Mouse (Mus musculus) lung, adult 2 months (tissue): ENCODE measurements around the gene Nup205. TPM values are rescaled to one million over a fixed set of nuclear protein-coding genes. Genes with fewer than 3 reads are reported as not detected.

Experiments
- DNase-seq: peaks from one replicate; pipeline ENCODE4 v3.0.0; 2022
- H3K4me1 ChIP-seq: fragments of 200-500 bp; 2 replicates; pipeline ENCODE4 v1.6.1; 2011; ENCODE audit warnings: low read length; ENCODE audit not compliant: control insufficient read depth, insufficient read depth
- H3K4me3 ChIP-seq: fragments of 200-500 bp; replicated peaks from 2 replicates; pipeline ENCODE3; 2011; ENCODE audit warnings: low read depth, mild to moderate bottlenecking, control low read depth, low read length; ENCODE audit errors: extremely low read depth
- CTCF ChIP-seq: fragments of 200-500 bp; IDR thresholded peaks from 2 replicates; pipeline ENCODE4 v1.5.1; 2011; ENCODE audit warnings: mild to moderate bottlenecking, low read length, control low read depth; ENCODE audit not compliant: insufficient read depth
- POLR2A ChIP-seq: fragments of 200-500 bp; IDR thresholded peaks from 2 replicates; pipeline ENCODE4 v1.6.1; 2011; ENCODE audit warnings: low read depth, mild to moderate bottlenecking, control low read depth, low read length, borderline replicate concordance; ENCODE audit errors: extremely low read depth
- WGBS: fragments of 180-500 bp; shearing (Covaris S2); methylation state at CpG from one replicate; pipeline ENCODE4 v1.1.7; 2018; 5-methylcytosine and 5-hydroxymethylcytosine counted together
- polyA plus RNA-seq: library from polyadenylated mRNA; depleted of rRNA; stranded (reverse); fragments of >200 nt; gene quantifications from 2 replicates; pipeline ENCODE4 v1.2.3, GENCODE M21; 2012; rRNA removed

Nup205 gene
- polyA plus RNA-seq, result 7.8 and 11.7 TPM in 2 replicates

DNA sequence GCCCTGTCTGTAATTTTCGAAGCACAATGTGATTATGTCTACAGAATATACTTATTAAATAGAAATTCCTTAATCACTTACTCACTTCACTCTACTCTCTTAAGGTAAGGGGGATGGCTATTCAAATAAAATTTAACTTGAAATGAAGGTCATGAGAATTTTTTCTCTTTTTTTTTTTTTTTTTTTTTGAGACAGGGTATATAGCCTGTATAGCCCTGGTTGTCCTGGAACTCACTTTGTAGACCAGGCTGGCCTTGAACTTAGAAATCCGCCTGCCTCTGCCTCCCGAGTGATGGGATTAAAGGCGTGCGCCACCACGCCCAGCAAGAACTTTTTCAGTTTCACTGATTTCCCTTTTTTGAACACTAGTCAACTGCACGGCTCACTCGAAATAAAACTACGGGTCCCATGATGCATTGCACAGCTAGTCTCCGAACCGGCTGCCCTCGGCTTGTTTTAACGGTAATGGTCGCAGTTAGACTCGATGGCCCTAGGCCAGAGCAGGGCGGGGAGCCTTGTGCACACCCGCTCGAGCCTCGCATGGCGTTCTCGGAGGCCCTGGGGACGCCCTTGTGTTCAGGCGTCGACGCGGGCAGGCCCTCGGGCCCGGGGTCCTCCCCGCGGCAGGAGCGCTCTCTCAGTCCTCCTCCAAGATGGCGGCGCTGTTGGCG is at the start of gene Nup205:
Gene Nup205, plus strand, starts transcription at position 443 of the 671 bp plus-strand sequence.
- no peak for TF ChIP-seq POLR2A
- no peak for TF ChIP-seq CTCF
- WGBS, result 3% methylated on average over 34 of the region's 34 CpGs
- peaks cover 3% of the 10 kb centered on the region; the same call in 1 of the 2 replicates for H3K4me1 ChIP-seq
- peak within 1 kb of the TSS; percentile 99 for H3K4me3 ChIP-seq
- peak; percentile 85 for DNase-seq

DNA sequence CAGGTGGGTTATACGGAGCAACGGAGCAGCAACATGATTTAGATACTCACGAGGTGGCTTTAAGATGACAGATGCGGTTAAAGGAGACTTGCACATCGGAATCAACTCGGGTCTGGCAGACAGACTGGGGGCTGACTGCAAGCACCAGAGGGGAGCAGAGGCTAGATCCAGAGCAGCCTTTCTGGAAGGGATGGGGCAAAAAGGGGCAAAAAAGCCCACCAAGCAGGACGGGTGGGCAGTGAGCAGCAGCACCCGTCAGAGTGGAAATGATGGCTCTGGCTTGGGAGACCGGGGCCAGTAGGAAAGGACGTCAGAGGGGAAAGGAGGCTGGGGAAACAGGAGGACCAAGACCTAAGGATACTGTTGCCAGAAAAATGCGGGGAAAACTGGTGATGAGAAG is 44.4 kb upstream of the Nup205 start:
- Histone ChIP-seq H3K4me1 (peaks cover 5% of the 10 kb centered on the region), H3K4me3 (peak overlapping the region; percentile 97)
- no peak for DNase-seq
- WGBS, result under 1% methylated on average over 11 of the region's 11 CpGs
- TF ChIP-seq POLR2A (no peak), CTCF (no peak)

DNA sequence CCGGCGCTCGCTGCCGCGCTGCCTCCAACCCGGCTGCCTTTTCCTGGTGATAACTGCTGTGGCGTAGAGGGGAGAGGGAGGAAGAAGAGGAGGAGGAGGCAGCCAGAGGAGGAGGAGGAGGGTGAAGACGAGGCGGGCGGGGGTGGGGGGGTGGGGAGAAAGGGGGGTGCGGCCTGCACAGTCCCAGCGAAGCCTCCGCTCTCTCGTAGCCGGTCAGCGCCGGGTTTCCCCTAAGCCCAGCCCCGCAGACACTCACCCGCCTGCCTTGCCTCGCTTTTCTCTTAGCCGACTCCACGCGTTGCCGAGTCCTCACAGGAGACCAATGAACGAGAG is 44.0 kb upstream of the Nup205 start:
- DNase-seq, result no peak
- under 1% methylated on average over 22 of the region's 25 CpGs for WGBS

GRCm38 (mm10) chr6:35133579-35134488 is 43.4 kb upstream of the Nup205 start, which contains the start of gene Cnot4:
TSS of gene Cnot4 (minus strand) at chr6:35133724.
- whole genome bisulfite sequencing, result under 1% methylated on average over 55 of the region's 55 CpGs
- TF ChIP-seq CTCF, result no peak
- TF ChIP-seq POLR2A, result peak; percentile 91; the same call in 1 of the 2 replicates
- Histone ChIP-seq H3K4me1 (peaks cover 5% of the 10 kb centered on the region), H3K4me3 (peak within 1 kb of the TSS; percentile 97)
- peak; percentile 95 for DNase-seq

More for the DNA sequence above, 44.0 kb upstream of the Nup205 start:
- Histone ChIP-seq H3K4me3 (peak overlapping the region; percentile 97), H3K4me1 (peaks cover 5% of the 10 kb centered on the region)
- TF ChIP-seq CTCF, result no peak
- TF ChIP-seq POLR2A, result no peak

- TF ChIP-seq CTCF, result no peak
- no peak for TF ChIP-seq POLR2A
- 40% methylated on average over 2 of the region's 2 CpGs for WGBS
- no peak for DNase-seq
- H3K4me1 ChIP-seq, result peaks cover 5% of the 10 kb centered on the region
- no peak overlapping the region for H3K4me3 ChIP-seq
Measured at GRCm38 (mm10) chr6:35134844-35135243, 42.4 kb upstream of the Nup205 start.

- no peaks in the 10 kb centered on the region for H3K4me1 ChIP-seq
- 90% methylated on average over 1 of the region's 1 CpGs for WGBS
- no peak overlapping the region for H3K4me3 ChIP-seq
- TF ChIP-seq POLR2A (no peak), CTCF (no peak)
- no peak for DNase-seq
Measured at GRCm38 (mm10) chr6:35140351-35140750, 36.9 kb upstream of the Nup205 start.

DNA sequence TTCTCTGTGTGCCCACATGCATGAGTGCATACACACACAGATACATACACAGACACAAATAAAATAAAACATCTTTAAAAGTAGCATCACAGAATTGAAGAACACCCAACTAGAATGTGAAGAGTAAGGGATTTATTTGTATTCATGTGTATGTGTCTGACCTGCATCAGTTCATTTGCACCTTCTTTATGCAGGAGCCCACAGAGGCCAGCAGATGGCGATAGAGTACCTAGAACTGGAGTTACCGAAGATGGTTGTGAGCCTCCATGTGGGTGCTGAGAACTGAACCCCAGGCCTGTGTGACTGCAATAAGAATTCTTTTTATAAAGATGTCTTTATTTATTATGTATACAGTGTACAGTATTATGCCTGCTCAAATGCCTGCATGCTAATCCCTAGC is 31.7 kb upstream of the Nup205 start:
- 83% methylated on average over 2 of the region's 2 CpGs for WGBS
- DNase-seq, result no peak
- no peak overlapping the region for H3K4me3 ChIP-seq
- TF ChIP-seq POLR2A, result no peak
- no peak for TF ChIP-seq CTCF
- H3K4me1 ChIP-seq, result no peaks in the 10 kb centered on the region

- DNase-seq, result no peak
- H3K4me1 ChIP-seq, result no peaks in the 10 kb centered on the region
- TF ChIP-seq CTCF, result no peak
- 74% methylated on average over 3 of the region's 3 CpGs for WGBS
- H3K4me3 ChIP-seq, result no peak overlapping the region
Measured at GRCm38 (mm10) chr6:35147726-35148422, 29.3 kb upstream of the Nup205 start.

DNA sequence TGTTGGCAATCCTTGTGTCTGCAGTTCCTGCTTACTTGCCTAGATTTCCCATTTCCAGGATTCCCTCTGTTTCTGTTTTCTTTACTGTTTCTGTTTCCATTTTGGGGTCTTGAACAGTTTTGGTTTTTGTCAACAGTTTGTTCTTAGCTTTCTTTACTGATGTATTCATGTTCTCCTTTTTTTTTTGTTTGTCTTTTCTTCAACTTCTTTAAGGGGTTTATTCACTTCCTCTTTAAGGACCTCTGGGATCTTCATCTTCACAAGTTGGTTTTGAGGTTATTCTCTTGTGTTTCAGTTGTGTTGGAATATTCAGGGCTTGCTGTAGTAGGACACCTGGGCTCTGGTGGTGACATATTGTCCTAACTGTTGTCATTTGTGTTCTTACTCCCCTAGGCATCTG is 22.7 kb upstream of the Nup205 start:
- Histone ChIP-seq H3K4me3 (no peak overlapping the region), H3K4me1 (no peaks in the 10 kb centered on the region)
- DNase-seq, result no peak
- no peak for TF ChIP-seq CTCF
- TF ChIP-seq POLR2A, result no peak
